Mouse (Mus musculus) forebrain, embryonic 14.5 days (tissue): ENCODE data around the gene Galnt7. TPM values are rescaled to one million over a fixed set of nuclear protein-coding genes. Genes with fewer than 3 reads are reported as not detected.

Source experiments
- ATAC-seq: fragments of 200-750 bp; cut with Nextera tagmentation; 2 replicates; pipeline ENCODE4 v1.8.0; 2017; ENCODE audit warnings: mild to moderate bottlenecking, moderate library complexity
- DNase-seq: peaks from one replicate; pipeline ENCODE4 v3.0.0-alpha.2; 2015; ENCODE audit warnings: low spot score
- H3K27ac ChIP-seq: fragments of 300-500 bp; sonication (generic); 2 replicates; pipeline ENCODE4 v1.5.1; 2014; ENCODE audit warnings: low read depth, mild to moderate bottlenecking, control low read depth, low read length, moderate library complexity
- H3K27me3 ChIP-seq: fragments of 300-500 bp; sonication (generic); replicated peaks from 2 replicates; pipeline ENCODE4 v1.6.1; 2014; ENCODE audit warnings: low read length, control low read depth, mixed read lengths; ENCODE audit not compliant: control insufficient read depth, insufficient read depth
- H3K36me3 ChIP-seq: fragments of 300-500 bp; sonication (generic); 2 replicates; pipeline ENCODE4 v1.6.1; 2014; ENCODE audit warnings: low read length, control low read depth; ENCODE audit not compliant: control insufficient read depth, insufficient read depth
- H3K4me1 ChIP-seq: fragments of 300-500 bp; sonication (generic); 2 replicates; pipeline ENCODE4 v1.6.1; 2014; ENCODE audit warnings: antibody characterized with exemption, low read length, control low read depth; ENCODE audit not compliant: control insufficient read depth, insufficient read depth
- H3K4me2 ChIP-seq: fragments of 300-500 bp; sonication (generic); 2 replicates; pipeline ENCODE4 v1.6.1; 2014; ENCODE audit warnings: mild to moderate bottlenecking, control low read depth, low read length
- H3K4me3 ChIP-seq: fragments of 300-500 bp; sonication (generic); 2 replicates; pipeline ENCODE4 v1.5.1; 2014; ENCODE audit warnings: low read depth, low read length, control low read depth
- H3K9ac ChIP-seq: fragments of 300-500 bp; sonication (generic); 2 replicates; pipeline ENCODE4 v1.6.1; 2014; ENCODE audit warnings: mild to moderate bottlenecking, low read length, control low read depth, moderate library complexity
- H3K9me3 ChIP-seq: fragments of 300-500 bp; sonication (generic); replicated peaks from 2 replicates; pipeline ENCODE4 v1.6.1; 2016; ENCODE audit warnings: low read length, control low read depth, mixed read lengths; ENCODE audit not compliant: control insufficient read depth
- WGBS: fragments of 180-500 bp; shearing (Covaris S2); extraction: QIAGEN DNeasy Blood & Tissue Kit; methylation state at CpG from one replicate; pipeline ENCODE4 v1.1.7; 2014; 5-methylcytosine and 5-hydroxymethylcytosine counted together
- polyA plus RNA-seq: library from polyadenylated mRNA; unstranded; fragments of >200 nt; fragmentation: Nextera tagmentation; extraction: Ambion mirVana; gene quantifications from 2 replicates; pipeline ENCODE4 v1.2.1, GENCODE M21; 2014

The Galnt7 gene
- polyA plus RNA-seq, 1 experiment from 2014 or later: 9.1 TPM

DNA sequence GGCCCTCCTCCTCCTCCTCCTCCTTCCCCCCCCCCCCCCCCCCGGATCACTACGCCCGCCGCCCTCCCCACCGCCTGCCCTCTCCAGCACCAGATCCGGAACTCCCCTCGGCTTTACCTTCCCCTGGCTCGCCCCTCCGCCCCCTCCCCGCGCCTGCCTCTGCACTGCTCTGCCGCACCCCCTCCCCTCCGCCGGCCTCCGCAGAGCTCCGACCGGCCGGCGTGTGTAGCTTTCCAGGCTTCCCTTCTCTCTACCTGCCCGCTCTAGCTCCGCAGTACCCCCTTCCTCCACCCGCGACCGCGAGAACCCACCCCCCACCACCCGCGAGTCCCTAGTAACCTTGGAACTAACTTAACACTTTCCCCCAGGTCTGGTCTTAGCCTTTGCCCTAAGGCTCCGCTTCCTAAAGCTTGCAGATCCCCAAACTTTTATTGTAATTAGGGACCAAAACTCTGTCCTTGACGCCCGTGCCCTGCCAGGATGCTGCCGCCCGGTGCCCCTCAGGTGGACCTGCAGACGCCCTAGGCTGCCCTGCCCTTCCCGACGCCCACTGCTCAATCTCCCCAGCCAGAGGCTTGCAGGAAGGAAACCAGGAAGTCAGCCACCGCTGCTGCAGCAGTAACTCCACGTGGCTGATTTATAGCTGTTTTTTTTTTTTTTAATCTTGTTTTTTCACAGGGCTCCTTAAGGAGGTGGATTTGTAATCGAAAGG, 380 bp upstream of the Galnt7 start:
- Histone ChIP-seq H3K9me3 (no peaks in the 10 kb centered on the region), H3K27me3 (no peaks in the 10 kb centered on the region), H3K4me1 (peaks cover 8% of the 10 kb centered on the region; the same call in 1 of the 2 replicates), H3K36me3 (no peaks in the 10 kb centered on the region), H3K27ac (peak overlapping the region; percentile 87), H3K9ac (peak overlapping the region; percentile 94), H3K4me3 (peak overlapping the region; percentile 96), H3K4me2 (peak overlapping the region; percentile 72)
- ATAC-seq (peak; percentile 68), DNase-seq (peak; percentile 63)
- WGBS: under 1% methylated on average over 26 of the region's 38 CpGs

DNA sequence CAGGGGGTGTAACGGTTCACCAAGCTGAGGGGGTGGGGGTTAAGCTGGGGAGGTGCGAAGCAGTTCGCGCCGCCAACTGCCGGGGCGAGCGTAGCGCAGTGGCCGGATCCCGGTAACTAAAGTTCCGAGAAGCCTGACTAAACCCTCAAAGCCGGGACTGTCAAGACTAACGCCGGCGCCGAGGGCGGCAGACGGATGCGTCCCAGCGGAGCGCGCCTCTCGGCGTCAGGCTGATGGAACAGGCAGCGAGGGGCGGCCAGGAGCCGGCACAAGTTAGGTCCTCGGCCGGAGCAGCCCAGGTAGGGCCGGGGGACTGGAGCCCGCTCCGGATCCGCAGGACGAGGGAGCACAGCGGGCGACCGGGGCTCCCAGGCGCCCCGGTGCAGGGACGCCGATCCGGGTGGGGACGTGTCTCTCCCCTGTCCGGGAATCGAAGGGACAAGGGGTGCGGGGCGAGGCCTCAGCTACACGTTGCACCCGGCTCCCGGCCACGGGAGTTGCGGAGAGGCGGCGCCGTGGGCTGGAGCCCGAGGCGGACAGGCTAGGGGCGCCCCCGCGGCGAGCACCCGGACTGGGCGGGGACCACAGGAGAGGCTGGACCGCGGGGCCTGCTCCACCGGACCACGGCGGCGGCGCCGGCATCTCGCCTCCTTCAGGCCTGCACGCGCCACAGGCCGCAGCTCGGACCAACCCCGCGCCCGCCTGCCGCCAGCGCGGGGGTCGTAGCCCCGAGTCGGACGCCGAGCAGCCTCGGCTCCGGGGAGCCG, 960 bp downstream of the Galnt7 start:
- Histone ChIP-seq H3K9me3 (no peaks in the 10 kb centered on the region), H3K27ac (peak overlapping the region; percentile 87), H3K36me3 (no peaks in the 10 kb centered on the region), H3K9ac (peak overlapping the region; percentile 94), H3K4me2 (peak overlapping the region; percentile 72), H3K4me3 (peak overlapping the region; percentile 96), H3K4me1 (peaks cover 8% of the 10 kb centered on the region; the same call in 1 of the 2 replicates), H3K27me3 (no peaks in the 10 kb centered on the region)
- peak; percentile 71 for DNase-seq
- peak; percentile 82 for ATAC-seq
- under 1% methylated on average over 76 of the region's 91 CpGs for WGBS

DNA sequence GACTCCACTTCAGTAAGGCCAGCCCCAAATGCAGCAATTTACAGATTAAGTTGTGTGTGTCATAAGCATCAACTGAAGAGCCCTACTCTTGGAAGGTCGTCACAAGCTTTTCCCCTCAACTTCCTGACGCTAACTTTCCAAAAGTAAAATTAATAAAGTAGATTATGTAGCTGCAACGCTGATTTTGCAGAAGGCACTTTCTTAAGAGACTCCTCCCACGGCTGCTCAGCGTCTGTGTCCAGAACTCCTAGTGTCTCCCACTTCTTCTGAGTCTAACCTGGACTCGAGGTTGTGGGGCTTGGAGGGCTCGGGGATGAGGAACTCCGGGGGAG, 1.5 kb downstream of the Galnt7 start:
- no peaks in the 10 kb centered on the region for H3K36me3 ChIP-seq
- peak overlapping the region; percentile 87; the same call in 1 of the 2 replicates for H3K27ac ChIP-seq
- ATAC-seq: no peak
- DNase-seq: no peak
- peak overlapping the region; percentile 94 for H3K9ac ChIP-seq
- no peaks in the 10 kb centered on the region for H3K27me3 ChIP-seq
- H3K4me1 ChIP-seq: peaks cover 8% of the 10 kb centered on the region; the same call in 1 of the 2 replicates
- under 1% methylated on average over 8 of the region's 8 CpGs for WGBS
- H3K4me3 ChIP-seq: peak overlapping the region; percentile 96
- peak overlapping the region; percentile 72 for H3K4me2 ChIP-seq
- H3K9me3 ChIP-seq: no peaks in the 10 kb centered on the region

DNA sequence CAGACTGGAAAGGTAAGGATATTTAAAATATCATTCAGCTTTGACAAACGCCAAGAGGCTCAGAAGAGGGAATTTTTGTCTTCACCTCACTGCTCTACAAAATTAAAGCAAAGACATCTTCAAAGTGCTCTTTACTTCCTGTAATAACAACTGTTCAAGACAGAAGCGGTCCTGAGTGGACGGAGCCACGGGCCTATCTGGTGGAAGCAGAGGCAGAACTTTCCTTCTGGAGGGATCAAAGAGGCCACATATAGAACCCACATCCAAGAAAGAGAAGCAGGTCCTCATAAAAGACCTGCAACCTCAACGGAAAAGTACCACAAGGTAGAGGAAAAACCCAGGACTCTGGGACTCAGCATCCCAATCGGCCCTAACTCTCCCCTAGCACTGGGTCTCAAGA, 2.6 kb downstream of the Galnt7 start:
- H3K4me2 ChIP-seq: no peak overlapping the region
- H3K27ac ChIP-seq: no peak overlapping the region

DNA sequence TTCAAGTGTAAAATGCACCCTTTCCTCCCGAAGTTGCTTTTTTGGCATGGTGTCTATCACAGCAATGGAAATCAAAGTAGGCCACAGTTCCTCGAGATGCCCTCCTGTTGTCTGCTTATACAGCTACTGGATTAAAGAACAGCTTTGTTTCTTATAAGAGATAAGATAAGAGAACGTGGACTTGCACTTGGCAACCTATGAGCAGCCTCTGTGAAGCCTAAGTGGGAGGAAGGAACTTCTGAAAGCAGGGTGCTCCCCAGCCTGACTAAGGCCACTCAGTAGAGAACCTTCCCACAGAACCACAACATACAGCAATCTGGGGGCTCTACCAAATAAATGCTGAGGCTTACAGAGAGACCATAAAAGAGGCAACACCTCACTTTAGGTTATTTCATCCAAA, 5.3 kb downstream of the Galnt7 start:
- H3K9me3 ChIP-seq: no peaks in the 10 kb centered on the region
- WGBS: 73% methylated on average over 3 of the region's 3 CpGs
- no peaks in the 10 kb centered on the region for H3K36me3 ChIP-seq
- DNase-seq: no peak
- ATAC-seq: no peak
- H3K4me3 ChIP-seq: no peak overlapping the region
- peaks cover 5% of the 10 kb centered on the region; the same call in 1 of the 2 replicates for H3K4me1 ChIP-seq
- H3K9ac ChIP-seq: no peak overlapping the region
- no peak overlapping the region for H3K27ac ChIP-seq
- no peaks in the 10 kb centered on the region for H3K27me3 ChIP-seq
- H3K4me2 ChIP-seq: no peak overlapping the region

More for the DNA sequence above, 2.6 kb downstream of the Galnt7 start:
- Histone ChIP-seq H3K4me3 (no peak overlapping the region), H3K9me3 (no peaks in the 10 kb centered on the region), H3K27me3 (no peaks in the 10 kb centered on the region), H3K9ac (no peak overlapping the region), H3K4me1 (peaks cover 8% of the 10 kb centered on the region; the same call in 1 of the 2 replicates), H3K36me3 (no peaks in the 10 kb centered on the region)
- ATAC-seq (no peak), DNase-seq (no peak)
- WGBS: 86% methylated on average over 6 of the region's 6 CpGs

DNA sequence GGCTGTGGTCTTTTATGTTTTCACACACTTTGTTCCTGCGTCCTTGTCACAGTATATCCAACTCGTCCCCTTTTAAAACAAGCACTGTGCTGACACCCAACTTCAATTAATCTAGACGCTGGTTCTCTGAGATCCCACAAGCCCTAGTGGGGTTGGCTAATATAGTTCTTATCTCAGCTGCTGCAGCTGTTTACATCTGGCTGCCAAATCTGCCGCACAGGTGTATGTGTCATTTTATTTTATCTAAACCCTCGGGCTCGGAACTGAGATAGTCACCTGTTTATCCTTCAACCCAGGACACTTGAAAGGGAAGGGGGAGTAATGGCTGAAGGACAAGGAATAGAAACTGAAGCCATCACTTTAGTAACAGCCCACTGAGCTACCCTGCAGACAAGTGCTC, 8.6 kb downstream of the Galnt7 start:
- ATAC-seq (no peak), DNase-seq (no peak)
- Histone ChIP-seq H3K9ac (no peak overlapping the region), H3K36me3 (no peaks in the 10 kb centered on the region), H3K27me3 (no peaks in the 10 kb centered on the region), H3K27ac (no peak overlapping the region), H3K4me1 (no peaks in the 10 kb centered on the region), H3K4me3 (no peak overlapping the region), H3K4me2 (no peak overlapping the region), H3K9me3 (no peaks in the 10 kb centered on the region)
- WGBS: 87% methylated on average over 6 of the region's 6 CpGs

DNA sequence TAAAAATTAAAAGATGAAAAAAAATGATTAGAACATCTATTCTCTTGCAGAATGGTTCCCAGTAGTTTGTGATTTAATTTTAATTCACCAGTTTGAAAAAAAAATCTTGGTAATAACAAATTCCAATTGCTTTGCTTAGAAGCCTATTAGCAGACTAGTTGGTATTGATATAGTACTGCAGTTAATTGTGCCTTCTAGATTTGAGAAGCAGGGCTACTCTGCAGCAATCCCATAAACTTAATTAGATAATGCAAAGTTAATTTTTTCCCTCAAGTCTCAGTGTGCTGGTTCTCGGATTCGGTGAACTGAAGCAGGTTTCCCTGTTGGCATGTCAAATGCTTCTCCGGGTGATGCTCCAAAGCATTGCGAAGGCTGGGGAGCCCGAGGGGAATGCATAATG, 10.1 kb downstream of the Galnt7 start:
- WGBS: 76% methylated on average over 5 of the region's 5 CpGs
- H3K4me2 ChIP-seq: no peak overlapping the region
- H3K27ac ChIP-seq: no peak overlapping the region
- no peaks in the 10 kb centered on the region for H3K36me3 ChIP-seq
- DNase-seq (no peak), ATAC-seq (no peak)
- H3K9me3 ChIP-seq: no peaks in the 10 kb centered on the region
- H3K4me1 ChIP-seq: no peaks in the 10 kb centered on the region
- H3K9ac ChIP-seq: no peak overlapping the region
- H3K27me3 ChIP-seq: no peaks in the 10 kb centered on the region
- no peak overlapping the region for H3K4me3 ChIP-seq

DNA sequence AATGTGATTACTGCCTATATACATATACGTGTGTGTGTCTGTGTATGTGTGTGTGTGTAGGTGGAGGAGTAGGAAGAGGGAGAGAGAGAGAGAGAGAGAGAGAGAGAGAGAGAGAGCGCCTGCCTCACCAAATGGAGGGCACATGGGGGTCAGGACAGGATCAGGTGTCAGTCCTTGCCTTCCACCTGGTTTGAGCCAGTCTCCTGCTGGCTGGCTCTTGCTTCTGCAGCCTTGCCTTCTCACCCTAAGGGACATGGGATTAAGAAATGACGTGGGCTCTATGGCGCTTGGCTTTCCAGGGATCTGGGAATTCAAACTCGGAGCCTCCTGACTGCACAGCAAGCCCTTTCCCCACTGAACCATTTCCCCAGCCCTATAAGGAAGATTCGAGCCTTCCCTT, 13.9 kb downstream of the Galnt7 start:
- 0 out of 2 replicates have a peak, but pooled peaks have one; percentile 23 for ATAC-seq
- H3K9ac ChIP-seq: no peak overlapping the region

More for the DNA sequence above, 13.9 kb downstream of the Galnt7 start:
- H3K9me3 ChIP-seq: no peaks in the 10 kb centered on the region
- no peaks in the 10 kb centered on the region for H3K4me1 ChIP-seq
- no peak overlapping the region for H3K4me3 ChIP-seq
- 56% methylated on average over 6 of the region's 6 CpGs for whole genome bisulfite sequencing
- H3K4me2 ChIP-seq: no peak overlapping the region
- H3K27ac ChIP-seq: no peak overlapping the region
- no peak for DNase-seq
- H3K36me3 ChIP-seq: no peaks in the 10 kb centered on the region
- H3K27me3 ChIP-seq: no peaks in the 10 kb centered on the region
